ENCODE assay signal across 23 mouse cellular contexts in genomic region chr17:31131269-31131821, GRCm38 (mm10). TPM values are rescaled to one million over a fixed set of nuclear protein-coding genes. Genes with fewer than 3 reads are reported as not detected.
DNase-seq lines count a peak whose midpoint lies in the region; ATAC-seq and TF ChIP-seq lines count a peak whose summit lies in the region.
"Had no signal": no experiment of that assay in that cellular context is flagged by ENCODE, and none has a peak within 500 bp of the region (broad histone marks: within the 10 kb centered on the region; RNA-seq: fewer than 3 reads in every experiment).

No protein-coding gene starts in this region.

- no peak overlapping the region for H3K27ac ChIP-seq in intestine, embryonic 15.5 days
- no peak overlapping the region for H3K27ac ChIP-seq in intestine, postnatal 0 days (ENCODE audit: low read depth, low read length)
- H3K27ac ChIP-seq: embryonic facial prominence, embryonic 10.5 days; gastrocnemius, adult 2 months; kidney, postnatal 0 days; layer of hippocampus, adult 2 months; limb, embryonic 15.5 days had no signal

- H3K36me3 ChIP-seq in intestine, embryonic 15.5 days, result no peaks in the 10 kb centered on the region
- H3K36me3 ChIP-seq in intestine, postnatal 0 days (ENCODE audit: control insufficient read depth, insufficient read depth), result no peaks in the 10 kb centered on the region
- H3K36me3 ChIP-seq: embryonic facial prominence, embryonic 10.5 days; limb, embryonic 15.5 days had no signal

- peaks cover 18% of the 10 kb centered on the region; the same call in 1 of the 2 replicates for H3K4me1 ChIP-seq in intestine, embryonic 15.5 days (replicated peaks)
- H3K4me1 ChIP-seq in intestine, postnatal 0 days (replicated peaks; ENCODE audit: control insufficient read depth, insufficient read depth, low read length), result no peaks in the 10 kb centered on the region
- H3K4me1 ChIP-seq: limb, embryonic 15.5 days; megakaryocyte, embryonic 14.5 days had no signal

- H3K4me3 ChIP-seq in intestine, embryonic 15.5 days (replicated peaks), result no peak overlapping the region
- H3K4me3 ChIP-seq in intestine, postnatal 0 days (ENCODE audit: low read depth, low read length), result no peak overlapping the region
- H3K4me3 ChIP-seq: embryonic facial prominence, embryonic 10.5 days; gastrocnemius, adult 2 months; layer of hippocampus, adult 2 months; limb, embryonic 15.5 days; megakaryocyte, embryonic 14.5 days had no signal

- H3K9me3 ChIP-seq in intestine, embryonic 15.5 days, result no peaks in the 10 kb centered on the region
- no peaks in the 10 kb centered on the region for H3K9me3 ChIP-seq in intestine, postnatal 0 days (ENCODE audit: control insufficient read depth)
- H3K9me3 ChIP-seq: embryonic facial prominence, embryonic 10.5 days; limb, embryonic 15.5 days; megakaryocyte, embryonic 14.5 days had no signal

- no peak overlapping the region for H3K9ac ChIP-seq in intestine, embryonic 15.5 days
- no peak overlapping the region for H3K9ac ChIP-seq in intestine, postnatal 0 days (ENCODE audit: low read depth, low read length)
- H3K9ac ChIP-seq: limb, embryonic 15.5 days had no signal

- DNase-seq in 3T3-L1 (ENCODE audit: low read depth, low spot score), result peak; percentile 6
- DNase-seq in cerebellum, adult 11 months, result peak; percentile 92
- peak; percentile 88 to 95 for DNase-seq in cerebellum, postnatal 14 days
- DNase-seq in thymus, postnatal 25 days, result no peak
- DNase-seq in urinary bladder, postnatal 4 days (ENCODE audit: low spot score in 2 of 2), result no peak
- DNase-seq in urinary bladder, adult 2 months (ENCODE audit: low spot score), result no peak
- DNase-seq: gastrocnemius, adult 2 months; heart, adult 18-20 months; lung, postnatal 10 days; spleen, adult 18-20 months had no signal

- no peak overlapping the region for H3K4me2 ChIP-seq in intestine, embryonic 15.5 days (replicated peaks)
- H3K4me2 ChIP-seq in intestine, postnatal 0 days (replicated peaks; ENCODE audit: low read depth), result no peak overlapping the region
- H3K4me2 ChIP-seq: limb, embryonic 15.5 days had no signal

- 66% methylated on average over 10 of the region's 10 CpGs for WGBS in intestine, embryonic 15.5 days
- WGBS in intestine, postnatal 0 days, result 37% methylated on average over 10 of the region's 10 CpGs

- H3K27me3 ChIP-seq in intestine, embryonic 15.5 days (replicated peaks), result no peaks in the 10 kb centered on the region
- H3K27me3 ChIP-seq in intestine, postnatal 0 days (replicated peaks; ENCODE audit: control insufficient read depth, insufficient read depth, low read length), result no peaks in the 10 kb centered on the region
- H3K27me3 ChIP-seq: limb, embryonic 15.5 days had no signal

- TF ChIP-seq CTCF in intestine, postnatal 0 days (IDR thresholded peaks at IDR 0.05; ENCODE audit: low read depth), result no peak

- ATAC-seq in intestine, embryonic 15.5 days, result 0 out of 2 replicates have a peak, but pooled peaks have one; percentile 11
- no peak for ATAC-seq in intestine, postnatal 0 days
- ATAC-seq: forebrain, embryonic 14.5 days; inflammation-experienced regulatory T-cells, adult 6 months; midbrain, embryonic 16.5 days had no signal

RNA-seq across cellular contexts. Expression of gene Tff3, which starts 1.9 kb away (rescaled TPM):
- 710 and 905 TPM in 2 replicates for polyA plus RNA-seq in intestine, embryonic 15.5 days (2015; fragmentation: Nextera tagmentation; extraction: Ambion mirVana)
- 2,043 and 2,206 TPM in 2 replicates for polyA plus RNA-seq in intestine, postnatal 0 days (2015; fragmentation: Nextera tagmentation; extraction: Ambion mirVana)
- not detected in 2 replicates for polyA plus RNA-seq in urinary bladder, adult 2 months (2012; rRNA removed)
- polyA plus RNA-seq: embryonic facial prominence, embryonic 10.5 days; inflammation-experienced regulatory T-cells, adult 6 months had no signal

RNA-seq across cellular contexts. Expression of gene Tff2, which starts 12.7 kb away (rescaled TPM):
- polyA plus RNA-seq in intestine, embryonic 15.5 days (2015; fragmentation: Nextera tagmentation; extraction: Ambion mirVana), result 2.5 and 7.8 TPM in 2 replicates
- polyA plus RNA-seq in intestine, postnatal 0 days (2015; fragmentation: Nextera tagmentation; extraction: Ambion mirVana), result 116 and 203 TPM in 2 replicates
- 0.17 TPM in 1 of 2 replicates, not detected in the other for polyA plus RNA-seq in urinary bladder, adult 2 months (2012; rRNA removed)
- polyA plus RNA-seq: embryonic facial prominence, embryonic 10.5 days; forebrain, embryonic 14.5 days; heart, embryonic 16.5 days; hindbrain, embryonic 11.5 days; inflammation-experienced regulatory T-cells, adult 6 months; limb, embryonic 15.5 days; midbrain, embryonic 16.5 days; neural tube, embryonic 11.5 days had no signal

RNA-seq across cellular contexts. Expression of gene Tff1, which starts 33.7 kb away (rescaled TPM):
- polyA plus RNA-seq in intestine, embryonic 15.5 days (2015; fragmentation: Nextera tagmentation; extraction: Ambion mirVana), result 5.2 and 5.8 TPM in 2 replicates
- 39.4 and 174 TPM in 2 replicates for polyA plus RNA-seq in intestine, postnatal 0 days (2015; fragmentation: Nextera tagmentation; extraction: Ambion mirVana)
- not detected in 2 replicates for polyA plus RNA-seq in urinary bladder, adult 2 months (2012; rRNA removed)
- polyA plus RNA-seq: embryonic facial prominence, embryonic 10.5 days; forebrain, embryonic 14.5 days; heart, embryonic 16.5 days; hindbrain, embryonic 11.5 days; limb, embryonic 15.5 days; midbrain, embryonic 16.5 days; neural tube, embryonic 11.5 days had no signal

Comparison
In these comparisons a context has a peak if more than half of its experiments do, and no peak if none do; other contexts are left out.
1. RNA of gene Tff2, which starts 12.7 kb away (polyA plus RNA-seq): 116 to 203 TPM in intestine, postnatal 0 days; 2.5 to 7.8 TPM in intestine, embryonic 15.5 days and 0.17 TPM in urinary bladder, adult 2 months; every median in the first group is over 10 times any median in the second.
2. DNase-seq: peak in 3T3-L1 (single experiment), cerebellum, adult 11 months (single experiment) and cerebellum, postnatal 14 days (2 of 2); none in thymus, postnatal 25 days (single experiment), urinary bladder, postnatal 4 days (0 of 2) and urinary bladder, adult 2 months (single experiment).
3. RNA of gene Tff3, which starts 1.9 kb away (polyA plus RNA-seq): 2,043 to 2,206 TPM in intestine, postnatal 0 days and 710 to 905 TPM in intestine, embryonic 15.5 days; not detected in urinary bladder, adult 2 months; every median in the first group is over 100 times any median in the second.